Mouse (Mus musculus): ENCODE data around the gene Als2. TPM values are rescaled to one million over a fixed set of nuclear protein-coding genes. Genes with fewer than 3 reads are reported as not detected.

Gene Als2
- polyA plus RNA-seq, 1 experiment from 2014 or later = 8.0 TPM

GRCm38 (mm10) chr1:59220371-59220770, 16.7 kb downstream of the Als2 start:
- Histone ChIP-seq H3K27me3 (ENCODE audit: control insufficient read depth, insufficient read depth, low read depth, low read length) (no peaks in the 10 kb centered on the region), H3K4me2 (ENCODE audit: low read depth, low read length) (no peak overlapping the region), H3K27ac (ENCODE audit: low read length) (no peak overlapping the region), H3K4me1 (ENCODE audit: control insufficient read depth, low read depth, low read length) (no peaks in the 10 kb centered on the region), H3K9ac (ENCODE audit: low read depth, low read length) (no peak overlapping the region), H3K4me3 (ENCODE audit: low read depth, low read length) (no peak overlapping the region), H3K36me3 (ENCODE audit: control insufficient read depth, insufficient read depth) (no peaks in the 10 kb centered on the region; the same call in 1 of the 2 replicates), H3K9me3 (replicated peaks; ENCODE audit: control insufficient read depth, low read length) (no peaks in the 10 kb centered on the region)
- WGBS (ENCODE audit: insufficient replicate concordance) = 59% methylated on average over 3 of the region's 3 CpGs
- ATAC-seq (ENCODE audit: low read depth) = no peak

GRCm38 (mm10) chr1:59215446-59215845, 21.6 kb downstream of the Als2 start:
- Histone ChIP-seq H3K4me3 (ENCODE audit: low read depth, low read length) (no peak overlapping the region), H3K4me1 (ENCODE audit: control insufficient read depth, low read depth, low read length) (no peaks in the 10 kb centered on the region), H3K27ac (ENCODE audit: low read length) (no peak overlapping the region), H3K9me3 (replicated peaks; ENCODE audit: control insufficient read depth, low read length) (no peaks in the 10 kb centered on the region), H3K36me3 (ENCODE audit: control insufficient read depth, insufficient read depth) (no peaks in the 10 kb centered on the region; the same call in 1 of the 2 replicates), H3K27me3 (ENCODE audit: control insufficient read depth, insufficient read depth, low read depth, low read length) (no peaks in the 10 kb centered on the region), H3K4me2 (ENCODE audit: low read depth, low read length) (no peak overlapping the region), H3K9ac (ENCODE audit: low read depth, low read length) (no peak overlapping the region)
- WGBS (ENCODE audit: insufficient replicate concordance) = 91% methylated on average over 11 of the region's 11 CpGs
- ATAC-seq (ENCODE audit: low read depth) = no peak

- Histone ChIP-seq H3K9me3 (replicated peaks; ENCODE audit: control insufficient read depth, low read length) (no peaks in the 10 kb centered on the region), H3K27ac (ENCODE audit: low read length) (no peak overlapping the region; the same call in 1 of the 2 replicates), H3K36me3 (ENCODE audit: control insufficient read depth, insufficient read depth) (no peaks in the 10 kb centered on the region; the same call in 1 of the 2 replicates), H3K4me1 (ENCODE audit: control insufficient read depth, low read depth, low read length) (no peaks in the 10 kb centered on the region), H3K4me2 (ENCODE audit: low read depth, low read length) (no peak overlapping the region), H3K4me3 (ENCODE audit: low read depth, low read length) (no peak overlapping the region), H3K9ac (ENCODE audit: low read depth, low read length) (no peak overlapping the region), H3K27me3 (ENCODE audit: control insufficient read depth, insufficient read depth, low read depth, low read length) (no peaks in the 10 kb centered on the region)
- no CpG with 5 or more reads among the region's 1 CpGs for WGBS (ENCODE audit: insufficient replicate concordance)
- ATAC-seq (ENCODE audit: low read depth) = no peak
These were observed 24.1 kb downstream of the Als2 start for GRCm38 (mm10) chr1:59212951-59213350.

GRCm38 (mm10) chr1:59212076-59212779, 24.8 kb downstream of the Als2 start:
- H3K9ac ChIP-seq (ENCODE audit: low read depth, low read length) = no peak overlapping the region
- H3K36me3 ChIP-seq (ENCODE audit: control insufficient read depth, insufficient read depth) = no peaks in the 10 kb centered on the region
- H3K27me3 ChIP-seq (ENCODE audit: control insufficient read depth, insufficient read depth, low read depth, low read length) = no peaks in the 10 kb centered on the region
- peak overlapping the region; percentile 18 for H3K27ac ChIP-seq (ENCODE audit: low read length)
- 54% methylated on average over 5 of the region's 5 CpGs for WGBS (ENCODE audit: insufficient replicate concordance)
- H3K4me3 ChIP-seq (ENCODE audit: low read depth, low read length) = no peak overlapping the region
- ATAC-seq (ENCODE audit: low read depth) = peak; percentile 85
- H3K4me2 ChIP-seq (ENCODE audit: low read depth, low read length) = no peak overlapping the region
- H3K4me1 ChIP-seq (ENCODE audit: control insufficient read depth, low read depth, low read length) = no peaks in the 10 kb centered on the region
- H3K9me3 ChIP-seq (replicated peaks; ENCODE audit: control insufficient read depth, low read length) = no peaks in the 10 kb centered on the region

GRCm38 (mm10) chr1:59211651-59212050, 25.4 kb downstream of the Als2 start:
- WGBS (ENCODE audit: insufficient replicate concordance) = 57% methylated on average over 4 of the region's 4 CpGs
- H3K9ac ChIP-seq (ENCODE audit: low read depth, low read length) = no peak overlapping the region
- peak; percentile 66 for ATAC-seq (ENCODE audit: low read depth)
- H3K9me3 ChIP-seq (replicated peaks; ENCODE audit: control insufficient read depth, low read length) = no peaks in the 10 kb centered on the region
- no peaks in the 10 kb centered on the region for H3K27me3 ChIP-seq (ENCODE audit: control insufficient read depth, insufficient read depth, low read depth, low read length)
- no peaks in the 10 kb centered on the region for H3K4me1 ChIP-seq (ENCODE audit: control insufficient read depth, low read depth, low read length)
- H3K4me3 ChIP-seq (ENCODE audit: low read depth, low read length) = no peak overlapping the region
- H3K36me3 ChIP-seq (ENCODE audit: control insufficient read depth, insufficient read depth) = no peaks in the 10 kb centered on the region
- H3K4me2 ChIP-seq (ENCODE audit: low read depth, low read length) = no peak overlapping the region
- peak overlapping the region; percentile 65 for H3K27ac ChIP-seq (ENCODE audit: low read length)

GRCm38 (mm10) chr1:59208331-59208730, 28.7 kb downstream of the Als2 start:
- no peaks in the 10 kb centered on the region for H3K4me1 ChIP-seq (ENCODE audit: control insufficient read depth, low read depth, low read length)
- no peaks in the 10 kb centered on the region for H3K27me3 ChIP-seq (ENCODE audit: control insufficient read depth, insufficient read depth, low read depth, low read length)
- no peaks in the 10 kb centered on the region for H3K36me3 ChIP-seq (ENCODE audit: control insufficient read depth, insufficient read depth)
- peak overlapping the region; percentile 58 for H3K27ac ChIP-seq (ENCODE audit: low read length)
- peak; percentile 37 for ATAC-seq (ENCODE audit: low read depth)
- no peak overlapping the region for H3K4me2 ChIP-seq (ENCODE audit: low read depth, low read length)
- WGBS (ENCODE audit: insufficient replicate concordance) = 70% methylated on average over 1 of the region's 1 CpGs
- H3K4me3 ChIP-seq (ENCODE audit: low read depth, low read length) = no peak overlapping the region
- H3K9me3 ChIP-seq (replicated peaks; ENCODE audit: control insufficient read depth, low read length) = no peaks in the 10 kb centered on the region
- no peak overlapping the region for H3K9ac ChIP-seq (ENCODE audit: low read depth, low read length)

- H3K4me3 ChIP-seq (ENCODE audit: low read depth, low read length) = no peak overlapping the region
- no peaks in the 10 kb centered on the region for H3K9me3 ChIP-seq (replicated peaks; ENCODE audit: control insufficient read depth, low read length)
- no peak overlapping the region for H3K9ac ChIP-seq (ENCODE audit: low read depth, low read length)
- H3K4me1 ChIP-seq (ENCODE audit: control insufficient read depth, low read depth, low read length) = peaks cover 7% of the 10 kb centered on the region
- WGBS (ENCODE audit: insufficient replicate concordance) = 68% methylated on average over 1 of the region's 1 CpGs
- H3K4me2 ChIP-seq (ENCODE audit: low read depth, low read length) = no peak overlapping the region
- H3K27me3 ChIP-seq (ENCODE audit: control insufficient read depth, insufficient read depth, low read depth, low read length) = no peaks in the 10 kb centered on the region
- H3K36me3 ChIP-seq (ENCODE audit: control insufficient read depth, insufficient read depth) = no peaks in the 10 kb centered on the region
- no peak for ATAC-seq (ENCODE audit: low read depth)
- no peak overlapping the region for H3K27ac ChIP-seq (ENCODE audit: low read length)
These were observed 32.5 kb downstream of the Als2 start for GRCm38 (mm10) chr1:59204489-59204888.

GRCm38 (mm10) chr1:59202367-59202766, 34.7 kb downstream of the Als2 start:
- peak; percentile 90 for ATAC-seq (ENCODE audit: low read depth)
- peak overlapping the region; percentile 71 for H3K27ac ChIP-seq (ENCODE audit: low read length)
- H3K9me3 ChIP-seq (replicated peaks; ENCODE audit: control insufficient read depth, low read length) = no peaks in the 10 kb centered on the region

GRCm38 (mm10) chr1:59201561-59201960, 35.5 kb downstream of the Als2 start:
- Histone ChIP-seq H3K4me1 (ENCODE audit: control insufficient read depth, low read depth, low read length) (peaks cover 7% of the 10 kb centered on the region), H3K4me3 (ENCODE audit: low read depth, low read length) (no peak overlapping the region), H3K27ac (ENCODE audit: low read length) (peak overlapping the region; percentile 71), H3K9ac (ENCODE audit: low read depth, low read length) (no peak overlapping the region), H3K36me3 (ENCODE audit: control insufficient read depth, insufficient read depth) (no peaks in the 10 kb centered on the region; the same call in 1 of the 2 replicates), H3K27me3 (ENCODE audit: control insufficient read depth, insufficient read depth, low read depth, low read length) (no peaks in the 10 kb centered on the region), H3K9me3 (replicated peaks; ENCODE audit: control insufficient read depth, low read length) (no peaks in the 10 kb centered on the region), H3K4me2 (ENCODE audit: low read depth, low read length) (no peak overlapping the region)
- 64% methylated on average over 1 of the region's 1 CpGs for WGBS (ENCODE audit: insufficient replicate concordance)
- ATAC-seq (ENCODE audit: low read depth) = no peak

More at GRCm38 (mm10) chr1:59202367-59202766, 34.7 kb downstream of the Als2 start:
- H3K27me3 ChIP-seq (ENCODE audit: control insufficient read depth, insufficient read depth, low read depth, low read length) = no peaks in the 10 kb centered on the region
- WGBS (ENCODE audit: insufficient replicate concordance) = 72% methylated on average over 10 of the region's 10 CpGs
- no peak overlapping the region for H3K4me2 ChIP-seq (ENCODE audit: low read depth, low read length)
- peaks cover 7% of the 10 kb centered on the region for H3K4me1 ChIP-seq (ENCODE audit: control insufficient read depth, low read depth, low read length)
- H3K4me3 ChIP-seq (ENCODE audit: low read depth, low read length) = no peak overlapping the region
- H3K36me3 ChIP-seq (ENCODE audit: control insufficient read depth, insufficient read depth) = no peaks in the 10 kb centered on the region; the same call in 1 of the 2 replicates
- H3K9ac ChIP-seq (ENCODE audit: low read depth, low read length) = no peak overlapping the region

Measured in liver, embryonic 16.5 days (tissue).